Mouse (Mus musculus) brain, embryonic 18.5 days (tissue): ENCODE data around the gene Cdc14a.

Source experiments
- DNase-seq: peaks from one replicate; pipeline ENCODE4 v3.0.0-alpha.2; 2012; ENCODE audit warnings: low read depth, low spot score

The Cdc14a gene

GRCm38 (mm10) chr3:116329023-116329762 lies 94.6 kb downstream of the Cdc14a start:
- DNase-seq: no peak

- DNase-seq: no peak
These were observed 96.2 kb downstream of the Cdc14a start for GRCm38 (mm10) chr3:116327616-116328004.

- peak; percentile 74 for DNase-seq
These were observed 96.7 kb downstream of the Cdc14a start for GRCm38 (mm10) chr3:116327001-116327615.

- DNase-seq: no peak
These were observed 98.3 kb downstream of the Cdc14a start for GRCm38 (mm10) chr3:116325501-116325900.

- DNase-seq: no peak
These were observed 104.1 kb downstream of the Cdc14a start for GRCm38 (mm10) chr3:116319696-116320095.

- DNase-seq: no peak
These were observed 112.0 kb downstream of the Cdc14a start for GRCm38 (mm10) chr3:116311838-116312237.

GRCm38 (mm10) chr3:116311173-116311572 lies 112.7 kb downstream of the Cdc14a start:
- no peak for DNase-seq

GRCm38 (mm10) chr3:116310672-116311071 lies 113.2 kb downstream of the Cdc14a start:
- DNase-seq: no peak

GRCm38 (mm10) chr3:116310033-116310432 lies 113.8 kb downstream of the Cdc14a start:
- no peak for DNase-seq

- DNase-seq: no peak
These were observed 118.8 kb downstream of the Cdc14a start for GRCm38 (mm10) chr3:116304800-116305753.

- no peak for DNase-seq
These were observed 121.3 kb downstream of the Cdc14a start for GRCm38 (mm10) chr3:116302581-116302980.

- DNase-seq: no peak
These were observed 122.1 kb downstream of the Cdc14a start for GRCm38 (mm10) chr3:116301754-116302153.

GRCm38 (mm10) chr3:116298727-116299126 lies 125.1 kb downstream of the Cdc14a start:
- no peak for DNase-seq

- no peak for DNase-seq
These were observed 125.8 kb downstream of the Cdc14a start for GRCm38 (mm10) chr3:116298003-116298402.

- DNase-seq: no peak
These were observed 126.7 kb downstream of the Cdc14a start for GRCm38 (mm10) chr3:116297170-116297569.

GRCm38 (mm10) chr3:116290041-116290815 lies 133.6 kb downstream of the Cdc14a start:
- DNase-seq: no peak

GRCm38 (mm10) chr3:116288833-116289232 lies 135.0 kb downstream of the Cdc14a start:
- DNase-seq: no peak

- DNase-seq: no peak
These were observed 139.1 kb downstream of the Cdc14a start for GRCm38 (mm10) chr3:116284735-116285134.

GRCm38 (mm10) chr3:116283996-116284395 lies 139.8 kb downstream of the Cdc14a start:
- no peak for DNase-seq

GRCm38 (mm10) chr3:116281663-116282062 lies 142.2 kb downstream of the Cdc14a start:
- DNase-seq: no peak

GRCm38 (mm10) chr3:116277146-116277545 lies 146.7 kb downstream of the Cdc14a start:
- no peak for DNase-seq
